Mouse (Mus musculus) C2C12 (cell line): ENCODE measurements around the gene Plg. TPM values are rescaled to one million over a fixed set of nuclear protein-coding genes. Genes with fewer than 3 reads are reported as not detected.

Source experiments
- H3K27me3 ChIP-seq: one replicate; pipeline ENCODE4 v1.6.1; 2011; ENCODE audit not compliant: control insufficient read depth, insufficient read depth, insufficient read length
- H3K36me3 ChIP-seq: one replicate; pipeline ENCODE4 v1.6.1; 2011; ENCODE audit not compliant: control insufficient read depth, insufficient read depth
- H3K4me3 ChIP-seq: one replicate; pipeline ENCODE4 v1.5.1; 2011; ENCODE audit warnings: mild to moderate bottlenecking, control low read depth; ENCODE audit not compliant: poor library complexity, insufficient read depth, severe bottlenecking
- H3K79me2 ChIP-seq: one replicate; pipeline ENCODE4 v1.6.1; 2011; ENCODE audit not compliant: control insufficient read depth, insufficient read depth
- H3K79me3 ChIP-seq: one replicate; pipeline ENCODE4 v1.6.1; 2011; ENCODE audit warnings: low read depth, control low read depth
- H3ac ChIP-seq: one replicate; pipeline ENCODE3; 2011; ENCODE audit warnings: low read depth; ENCODE audit not compliant: control insufficient read depth, insufficient read length
- CEBPB ChIP-seq: IDR thresholded peaks from one replicate; pipeline ENCODE4 v1.6.1; 2011; ENCODE audit warnings: low read depth, mild to moderate bottlenecking, control low read depth, moderate library complexity
- CTCF ChIP-seq: IDR thresholded peaks from one replicate; pipeline ENCODE4 v1.5.1; 2011; ENCODE audit not compliant: control insufficient read depth, insufficient read depth, insufficient read length
- FOSL1 ChIP-seq: IDR thresholded peaks from one replicate; pipeline ENCODE4 v1.8.0; 2011; ENCODE audit warnings: mild to moderate bottlenecking, low read length; ENCODE audit not compliant: poor library complexity, insufficient read depth, severe bottlenecking
- MAX ChIP-seq: IDR thresholded peaks from one replicate; pipeline ENCODE4 v1.6.1; 2011; ENCODE audit warnings: mild to moderate bottlenecking, control low read depth
- MYOD1 ChIP-seq: IDR thresholded peaks from one replicate; pipeline ENCODE4 v1.6.1; 2011; ENCODE audit warnings: low read depth; ENCODE audit not compliant: control insufficient read depth, insufficient read length
- MYOG ChIP-seq: IDR thresholded peaks from one replicate; pipeline ENCODE4 v1.6.1; 2011; ENCODE audit not compliant: control insufficient read depth, insufficient read length; ENCODE audit errors: extremely low read depth
- USF1 ChIP-seq: IDR thresholded peaks from one replicate; pipeline ENCODE4 v1.6.1; 2011; ENCODE audit warnings: low read depth, mild to moderate bottlenecking, control low read depth, moderate library complexity
- long read RNA-seq, 2 experiments: library from polyadenylated mRNA; unstranded; transcript quantifications; one replicate each; pipeline ENCODE4 v2.0.0; 2019 to 2020
- polyA plus RNA-seq: library from polyadenylated mRNA; unstranded; fragments of >200 nt; fragmentation: generic; extraction: Trizol; gene quantifications from one replicate; pipeline ENCODE4 v1.2.1, GENCODE M21; 2012; ENCODE audit warnings: missing spikeins

The Plg gene
- 0.01 TPM for polyA plus RNA-seq
- long read RNA-seq, experiment 1, result 0 reads
- long read RNA-seq, experiment 2, result 0 reads

GRCm38 (mm10) chr17:12377981-12378705 lies at the start of gene Plg:
Gene Plg (plus strand): TSS chr17:12378608.
- H3K36me3 ChIP-seq, result no peaks in the 10 kb centered on the region
- H3K4me3 ChIP-seq, result no peak within 1 kb of the TSS
- no peak for TF ChIP-seq USF1
- TF ChIP-seq MYOG, result no peak
- TF ChIP-seq CEBPB, result no peak
- TF ChIP-seq MAX, result no peak
- no peak for TF ChIP-seq MYOD1
- no peak for TF ChIP-seq FOSL1
- TF ChIP-seq CTCF, result no peak
- no peaks in the 10 kb centered on the region for H3K27me3 ChIP-seq
- H3K79me2 ChIP-seq, result no peaks in the 10 kb centered on the region
- no peak within 1 kb of the TSS for H3ac ChIP-seq
- no peaks in the 10 kb centered on the region for H3K79me3 ChIP-seq

- TF ChIP-seq MAX, result no peak
- TF ChIP-seq FOSL1, result no peak
- TF ChIP-seq CTCF, result no peak
- TF ChIP-seq MYOD1, result no peak
- TF ChIP-seq MYOG, result no peak
- TF ChIP-seq USF1, result no peak
- no peak for TF ChIP-seq CEBPB
- Histone ChIP-seq H3K79me2 (no peaks in the 10 kb centered on the region), H3K79me3 (no peaks in the 10 kb centered on the region), H3K27me3 (no peaks in the 10 kb centered on the region), H3K36me3 (no peaks in the 10 kb centered on the region), H3K4me3 (no peak overlapping the region), H3ac (no peak overlapping the region)
Measured at GRCm38 (mm10) chr17:12335115-12335514, 43.3 kb upstream of the Plg start.

- H3ac ChIP-seq, result no peak overlapping the region
- H3K79me2 ChIP-seq, result no peaks in the 10 kb centered on the region
- TF ChIP-seq MYOD1 (no peak), MYOG (no peak), CEBPB (no peak), CTCF (no peak), FOSL1 (no peak), USF1 (no peak), MAX (no peak)
- H3K36me3 ChIP-seq, result no peaks in the 10 kb centered on the region
- H3K79me3 ChIP-seq, result no peaks in the 10 kb centered on the region
- no peak overlapping the region for H3K4me3 ChIP-seq
- H3K27me3 ChIP-seq, result no peaks in the 10 kb centered on the region
Measured at GRCm38 (mm10) chr17:12336073-12336868, 42.1 kb upstream of the Plg start.

- H3K4me3 ChIP-seq, result no peak overlapping the region
- TF ChIP-seq FOSL1, result no peak
- no peak for TF ChIP-seq USF1
- no peak for TF ChIP-seq CEBPB
- no peak for TF ChIP-seq MYOD1
- no peak for TF ChIP-seq MYOG
- TF ChIP-seq MAX, result no peak
- no peak for TF ChIP-seq CTCF
- no peaks in the 10 kb centered on the region for H3K27me3 ChIP-seq
- H3ac ChIP-seq, result no peak overlapping the region
- H3K79me3 ChIP-seq, result no peaks in the 10 kb centered on the region
- H3K36me3 ChIP-seq, result no peaks in the 10 kb centered on the region
- H3K79me2 ChIP-seq, result no peaks in the 10 kb centered on the region
Measured at GRCm38 (mm10) chr17:12337156-12337555, 41.3 kb upstream of the Plg start.

- TF ChIP-seq CTCF, result no peak
- no peaks in the 10 kb centered on the region for H3K79me3 ChIP-seq
- no peaks in the 10 kb centered on the region for H3K79me2 ChIP-seq
- no peaks in the 10 kb centered on the region for H3K27me3 ChIP-seq
- H3ac ChIP-seq, result no peak overlapping the region
- no peaks in the 10 kb centered on the region for H3K36me3 ChIP-seq
- no peak overlapping the region for H3K4me3 ChIP-seq
Measured at GRCm38 (mm10) chr17:12343702-12344376, 34.6 kb upstream of the Plg start.
